Comparison of ENCODE assay signal across 22 mouse cellular contexts in the genomic region with DNA sequence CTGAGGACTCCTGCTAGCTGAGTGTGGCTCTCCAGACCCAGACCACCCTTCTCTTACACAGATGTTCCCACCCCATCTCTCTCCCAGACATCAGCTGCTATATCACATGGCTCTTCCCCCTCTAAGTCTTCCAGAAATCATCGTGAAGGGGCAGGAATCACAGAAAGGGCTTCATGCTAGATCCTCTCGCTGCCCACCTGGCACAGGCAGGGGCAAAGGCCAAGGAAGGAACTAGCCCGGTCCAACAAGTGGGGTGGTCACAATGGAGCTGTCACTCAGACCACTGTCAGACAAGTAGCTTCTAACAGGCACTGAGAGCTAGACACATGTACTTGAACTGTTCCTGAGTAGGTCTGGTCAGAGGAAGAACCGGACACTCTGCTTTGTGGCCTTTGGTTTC. TPM values are rescaled to one million over a fixed set of nuclear protein-coding genes. Genes with fewer than 3 reads are reported as not detected.
DNase-seq lines count a peak whose midpoint lies in the region; ATAC-seq and TF ChIP-seq lines count a peak whose summit lies in the region.
"Had no signal": no experiment of that assay in that cellular context is flagged by ENCODE, and none has a peak within 500 bp of the region (broad histone marks: within the 10 kb centered on the region; RNA-seq: fewer than 3 reads in every experiment).

No protein-coding gene starts in this region.

- no peak for TF ChIP-seq CTCF in lung, embryonic 14.5 days (IDR thresholded peaks at IDR 0.05; ENCODE audit: low read depth)

- H3K27ac ChIP-seq in lung, embryonic 14.5 days (ENCODE audit: low read depth) = no peak overlapping the region
- no peak overlapping the region for H3K27ac ChIP-seq in neural tube, embryonic 11.5 days (ENCODE audit: low read depth, low read length)
- H3K27ac ChIP-seq in limb, embryonic 10.5 days = peak overlapping the region; percentile 50
- H3K27ac ChIP-seq: forebrain, embryonic 12.5 days; heart, embryonic 15.5 days; hindbrain, embryonic 15.5 days had no signal

- DNase-seq in cerebellum, adult 9-11 months = peak; percentile 22
- no peak for DNase-seq in cerebellum, adult 18-20 months
- DNase-seq in lung, embryonic 14.5 days = no peak
- DNase-seq in lung, postnatal 10 days = no peak
- DNase-seq in neural tube, embryonic 11.5 days (ENCODE audit: low spot score) = no peak
- DNase-seq in neural tube, embryonic 10.5 days (ENCODE audit: extremely low spot score, low spot score) = no peak
- DNase-seq in limb, embryonic 10.5 days (ENCODE audit: low spot score) = no peak
- DNase-seq in frontal cortex, postnatal 36 days (ENCODE audit: low spot score in 2 of 2) = no peak
- DNase-seq: adrenal gland, postnatal 14 days; cerebellum, postnatal 10 days; forebrain, postnatal 0 days; gastrocnemius, postnatal 36 days; heart, adult 18-20 months; heart, postnatal 14 days had no signal

- no peaks in the 10 kb centered on the region for H3K9me3 ChIP-seq in lung, embryonic 14.5 days (ENCODE audit: low read depth, low read length)
- no peaks in the 10 kb centered on the region for H3K9me3 ChIP-seq in neural tube, embryonic 11.5 days (ENCODE audit: control insufficient read depth, low read length)
- H3K9me3 ChIP-seq in limb, embryonic 10.5 days (replicated peaks) = no peaks in the 10 kb centered on the region
- H3K9me3 ChIP-seq: forebrain, embryonic 12.5 days; heart, embryonic 15.5 days; hindbrain, embryonic 15.5 days had no signal

- 0 out of 2 replicates have a peak overlapping the region, but pooled peaks have one; percentile 20 for H3K9ac ChIP-seq in lung, embryonic 14.5 days
- H3K9ac ChIP-seq in neural tube, embryonic 11.5 days (ENCODE audit: low read length) = peak overlapping the region; percentile 14; the same call in 1 of the 2 replicates
- H3K9ac ChIP-seq: forebrain, embryonic 12.5 days; forebrain, postnatal 0 days; heart, embryonic 15.5 days; hindbrain, embryonic 15.5 days had no signal

- no peaks in the 10 kb centered on the region for H3K36me3 ChIP-seq in lung, embryonic 14.5 days (ENCODE audit: insufficient read depth)
- no peaks in the 10 kb centered on the region for H3K36me3 ChIP-seq in neural tube, embryonic 11.5 days (ENCODE audit: control insufficient read depth, insufficient read depth, low read length)
- H3K36me3 ChIP-seq in limb, embryonic 10.5 days = peaks cover 10% of the 10 kb centered on the region
- H3K36me3 ChIP-seq: forebrain, embryonic 12.5 days; heart, embryonic 15.5 days; hindbrain, embryonic 15.5 days had no signal

- no peak overlapping the region for H3K4me2 ChIP-seq in lung, embryonic 14.5 days
- no peak overlapping the region for H3K4me2 ChIP-seq in neural tube, embryonic 11.5 days (ENCODE audit: low read depth)
- H3K4me2 ChIP-seq: forebrain, embryonic 12.5 days; heart, embryonic 11.5 days; heart, embryonic 15.5 days; hindbrain, embryonic 15.5 days had no signal

- H3K4me1 ChIP-seq in lung, embryonic 14.5 days (ENCODE audit: insufficient read depth) = peaks cover 9% of the 10 kb centered on the region
- H3K4me1 ChIP-seq in neural tube, embryonic 11.5 days (ENCODE audit: control insufficient read depth, insufficient read depth, low read length) = peaks cover 10% of the 10 kb centered on the region
- H3K4me1 ChIP-seq in limb, embryonic 10.5 days = peaks cover 24% of the 10 kb centered on the region

- no peaks in the 10 kb centered on the region for H3K27me3 ChIP-seq in lung, embryonic 14.5 days (ENCODE audit: insufficient read depth, low read length)
- no peaks in the 10 kb centered on the region for H3K27me3 ChIP-seq in neural tube, embryonic 11.5 days (ENCODE audit: control insufficient read depth, insufficient read depth, low read length)
- H3K27me3 ChIP-seq in limb, embryonic 10.5 days (ENCODE audit: low read depth, poor library complexity, severe bottlenecking) = no peaks in the 10 kb centered on the region
- H3K27me3 ChIP-seq: CH12.LX; forebrain, embryonic 12.5 days; heart, embryonic 15.5 days; hindbrain, embryonic 15.5 days; Patski had no signal

- no peak overlapping the region for H3K4me3 ChIP-seq in lung, embryonic 14.5 days (ENCODE audit: low read depth, low read length)
- no peak overlapping the region for H3K4me3 ChIP-seq in neural tube, embryonic 11.5 days (ENCODE audit: low read depth, low read length)
- no peak overlapping the region for H3K4me3 ChIP-seq in limb, embryonic 10.5 days
- H3K4me3 ChIP-seq: forebrain, embryonic 12.5 days; heart, embryonic 15.5 days; hindbrain, embryonic 15.5 days had no signal

- 65% methylated on average over 4 of the region's 4 CpGs for WGBS in lung, embryonic 14.5 days
- WGBS in neural tube, embryonic 11.5 days = 83% methylated on average over 4 of the region's 4 CpGs
- WGBS in limb, embryonic 10.5 days = 92% methylated on average over 4 of the region's 4 CpGs

- ATAC-seq in lung, embryonic 14.5 days (ENCODE audit: insufficient read depth) = no peak
- ATAC-seq in neural tube, embryonic 11.5 days (ENCODE audit: insufficient read depth, low FRiP score, low TSS enrichment) = no peak
- ATAC-seq: activated CD4-positive, CD25-positive, alpha-beta regulatory T cell, adult 4 months; forebrain, postnatal 0 days; intestine, embryonic 16.5 days; Patski had no signal

RNA-seq across cellular contexts. Expression of a gene that starts 4.1 kb away (rescaled TPM):
- polyA plus RNA-seq in lung, embryonic 14.5 days (2014; fragmentation: Nextera tagmentation; extraction: Ambion mirVana) = 83.3 and 95.5 TPM in 2 replicates
- polyA plus RNA-seq in neural tube, embryonic 11.5 days (2014; fragmentation: Nextera tagmentation; extraction: Ambion mirVana) = 108 and 125 TPM in 2 replicates
- polyA plus RNA-seq in limb, embryonic 10.5 days (2016; fragmentation: Nextera tagmentation; extraction: Ambion mirVana) = 125 and 139 TPM in 2 replicates

RNA-seq across cellular contexts. Expression of a gene that starts 32.2 kb away (rescaled TPM):
- 77.2 and 87.4 TPM in 2 replicates for polyA plus RNA-seq in lung, embryonic 14.5 days (2014; fragmentation: Nextera tagmentation; extraction: Ambion mirVana)
- polyA plus RNA-seq in neural tube, embryonic 11.5 days (2014; fragmentation: Nextera tagmentation; extraction: Ambion mirVana) = 83.4 and 84.7 TPM in 2 replicates
- polyA plus RNA-seq in limb, embryonic 10.5 days (2016; fragmentation: Nextera tagmentation; extraction: Ambion mirVana) = 122 and 136 TPM in 2 replicates

RNA-seq across cellular contexts. Expression of a gene that starts 44.3 kb away (rescaled TPM):
- polyA plus RNA-seq in lung, embryonic 14.5 days (2014; fragmentation: Nextera tagmentation; extraction: Ambion mirVana) = 240 and 257 TPM in 2 replicates
- 286 and 291 TPM in 2 replicates for polyA plus RNA-seq in neural tube, embryonic 11.5 days (2014; fragmentation: Nextera tagmentation; extraction: Ambion mirVana)
- polyA plus RNA-seq in limb, embryonic 10.5 days (2016; fragmentation: Nextera tagmentation; extraction: Ambion mirVana) = 269 and 270 TPM in 2 replicates

RNA-seq across cellular contexts. Expression of a gene that starts 44.4 kb away (rescaled TPM):
- 33.0 and 34.0 TPM in 2 replicates for polyA plus RNA-seq in lung, embryonic 14.5 days (2014; fragmentation: Nextera tagmentation; extraction: Ambion mirVana)
- polyA plus RNA-seq in neural tube, embryonic 11.5 days (2014; fragmentation: Nextera tagmentation; extraction: Ambion mirVana) = 36.7 and 40.5 TPM in 2 replicates
- 35.7 and 40.4 TPM in 2 replicates for polyA plus RNA-seq in limb, embryonic 10.5 days (2016; fragmentation: Nextera tagmentation; extraction: Ambion mirVana)
